Mouse (Mus musculus): ENCODE measurements around the gene Ppp1cc. TPM values are rescaled to one million over a fixed set of nuclear protein-coding genes. Genes with fewer than 3 reads are reported as not detected.
"Not testable (repeated sequence)": the region's sequence is repeated elsewhere in the genome, so short reads cannot be mapped to it uniquely, and the experiment has no call there.

Ppp1cc gene
- polyA plus RNA-seq, 1 experiment from 2014 or later, result 300 TPM

DNA sequence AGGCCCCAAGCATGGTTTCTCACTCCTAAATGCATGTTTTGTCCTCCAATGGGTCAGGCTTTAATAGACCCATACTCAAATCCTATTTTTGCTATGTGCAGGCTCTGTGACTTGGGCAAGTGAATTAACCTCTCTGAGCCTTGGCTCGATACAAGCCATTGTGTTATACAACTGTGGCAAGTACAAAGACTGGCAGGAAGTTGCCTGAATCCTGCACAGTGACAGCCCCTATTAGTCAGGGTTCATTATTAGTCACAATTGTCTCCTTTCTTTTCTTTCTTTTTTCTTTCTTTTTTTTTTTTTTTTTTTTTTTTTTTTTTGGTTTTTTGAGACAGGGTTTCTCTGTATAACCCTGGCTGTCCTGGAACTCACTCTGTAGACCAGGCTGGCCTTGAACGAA lies 18.3 kb upstream of the Ppp1cc start:
- not testable (repeated sequence) for ATAC-seq (ENCODE audit: insufficient number of reproducible peaks, insufficient read depth, low FRiP score, low TSS enrichment, low read depth); H3K4me1 ChIP-seq (replicated peaks); H3K36me3 ChIP-seq; H3K9me3 ChIP-seq; H3K4me3 ChIP-seq (replicated peaks); H3K4me2 ChIP-seq; H3K9ac ChIP-seq (replicated peaks); H3K27ac ChIP-seq; H3K27me3 ChIP-seq
- WGBS, result 89% methylated on average over 2 of the region's 2 CpGs

DNA sequence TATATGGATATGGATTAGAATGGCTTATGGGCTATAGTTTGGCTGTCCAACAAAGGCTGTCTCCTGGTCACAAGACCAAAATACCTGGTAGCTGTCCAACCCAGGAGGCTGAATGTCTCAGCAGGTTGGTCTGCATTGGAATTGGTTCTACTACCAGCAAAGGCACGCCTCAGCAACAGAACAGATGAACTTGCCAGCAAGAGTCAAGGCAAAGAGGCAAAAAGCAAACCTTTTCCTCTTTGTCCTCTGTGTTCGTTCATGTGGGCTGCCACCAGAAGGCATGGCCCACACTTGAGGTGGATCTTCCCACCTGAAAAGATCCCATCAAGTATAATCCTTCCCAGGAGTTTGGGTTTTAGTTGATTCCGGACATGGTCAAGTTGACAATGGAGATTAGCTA lies 17.4 kb upstream of the Ppp1cc start, which contains the start of gene Ccdc63:
Ccdc63 (minus strand) TSS at position 101 of the 400 bp plus-strand sequence.
- ATAC-seq (ENCODE audit: insufficient number of reproducible peaks, insufficient read depth, low FRiP score, low TSS enrichment, low read depth), result no peak
- Histone ChIP-seq H3K9me3 (0 out of 2 replicates have a peak, but pooled peaks cover 5% of the 10 kb centered on the region), H3K4me1 (replicated peaks) (peaks cover 4% of the 10 kb centered on the region), H3K9ac (replicated peaks) (no peak within 1 kb of the TSS), H3K27me3 (no peaks in the 10 kb centered on the region), H3K36me3 (no peaks in the 10 kb centered on the region), H3K4me3 (replicated peaks) (no peak within 1 kb of the TSS), H3K4me2 (no peak within 1 kb of the TSS), H3K27ac (no peak within 1 kb of the TSS)
- 86% methylated on average over 3 of the region's 3 CpGs for WGBS

DNA sequence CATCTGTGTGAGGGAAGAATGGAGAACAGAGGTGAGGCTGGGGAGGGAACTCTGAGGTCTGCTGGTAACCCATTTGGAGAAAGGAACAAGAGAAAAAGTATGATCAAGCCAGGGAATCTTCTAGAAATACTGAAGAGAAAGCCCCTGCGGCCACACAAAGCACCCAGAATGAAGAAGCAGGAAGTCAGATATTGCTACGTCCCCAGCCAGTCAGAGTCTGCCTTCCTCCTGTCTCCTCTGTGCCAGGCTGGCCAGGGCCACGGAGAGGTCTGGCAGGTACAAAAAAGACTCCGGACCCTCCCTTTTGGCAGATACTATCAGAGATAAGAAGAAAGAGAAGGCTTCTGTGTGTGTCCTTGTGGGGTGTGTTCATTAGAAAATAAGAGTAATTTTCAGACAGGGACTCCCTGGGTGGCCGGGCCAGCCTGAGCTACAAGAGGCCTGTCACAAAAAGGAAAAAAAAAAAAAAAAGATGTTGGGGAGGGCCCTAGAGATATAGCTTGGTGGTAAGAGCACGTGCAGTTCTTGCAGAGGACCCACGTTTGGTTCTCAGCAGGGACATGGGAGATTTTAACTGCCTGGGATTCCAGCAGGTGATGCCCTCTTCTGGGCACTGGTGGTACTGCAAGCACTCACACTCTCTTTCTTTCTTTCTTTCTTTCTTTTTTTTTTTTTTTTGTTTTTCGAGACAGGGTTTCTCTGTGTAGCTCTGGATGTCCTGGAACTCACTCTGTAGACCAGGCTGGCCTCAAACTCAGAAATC lies 15.7 kb upstream of the Ppp1cc start:
- Histone ChIP-seq H3K4me2 (no peak overlapping the region), H3K27ac (no peak overlapping the region), H3K4me3 (replicated peaks) (no peak overlapping the region), H3K27me3 (no peaks in the 10 kb centered on the region), H3K4me1 (replicated peaks) (peaks cover 14% of the 10 kb centered on the region), H3K9me3 (0 out of 2 replicates have a peak, but pooled peaks cover 5% of the 10 kb centered on the region), H3K36me3 (no peaks in the 10 kb centered on the region), H3K9ac (replicated peaks) (no peak overlapping the region)
- WGBS, result 51% methylated on average over 8 of the region's 8 CpGs
- no peak for ATAC-seq (ENCODE audit: insufficient number of reproducible peaks, insufficient read depth, low FRiP score, low TSS enrichment, low read depth)

DNA sequence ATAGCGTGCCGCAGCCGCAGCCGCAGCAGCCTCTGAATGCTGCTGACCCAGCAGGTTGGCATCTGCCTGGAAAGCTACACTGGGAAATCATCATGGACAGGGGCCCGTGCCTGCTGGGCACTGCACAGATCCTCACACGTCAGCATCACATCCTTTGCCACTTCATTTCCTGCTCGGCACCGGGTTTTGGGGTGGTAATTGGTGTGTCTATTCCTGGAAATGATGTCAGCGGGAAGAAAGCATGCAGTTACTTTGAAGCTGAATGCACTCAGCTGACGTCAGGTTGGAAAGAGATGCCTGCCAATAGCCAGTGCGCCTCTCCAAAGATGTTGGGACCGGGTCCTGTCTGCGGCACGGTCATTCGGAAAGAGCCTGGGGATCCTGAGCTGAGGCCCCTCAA lies 14.5 kb upstream of the Ppp1cc start:
- Histone ChIP-seq H3K4me1 (replicated peaks) (peaks cover 14% of the 10 kb centered on the region), H3K4me3 (replicated peaks) (no peak overlapping the region), H3K27ac (no peak overlapping the region), H3K9ac (replicated peaks) (no peak overlapping the region), H3K9me3 (0 out of 2 replicates have a peak, but pooled peaks cover 5% of the 10 kb centered on the region), H3K4me2 (no peak overlapping the region), H3K27me3 (no peaks in the 10 kb centered on the region), H3K36me3 (no peaks in the 10 kb centered on the region)
- ATAC-seq (ENCODE audit: insufficient number of reproducible peaks, insufficient read depth, low FRiP score, low TSS enrichment, low read depth), result no peak
- WGBS, result 84% methylated on average over 15 of the region's 15 CpGs

GRCm38 (mm10) chr5:122144825-122145224 lies 13.3 kb upstream of the Ppp1cc start:
- H3K9ac ChIP-seq (replicated peaks), result no peak overlapping the region
- no peaks in the 10 kb centered on the region for H3K36me3 ChIP-seq
- no peak for ATAC-seq (ENCODE audit: insufficient number of reproducible peaks, insufficient read depth, low FRiP score, low TSS enrichment, low read depth)
- H3K27ac ChIP-seq, result peak overlapping the region; percentile 90
- no peaks in the 10 kb centered on the region for H3K27me3 ChIP-seq
- 0 out of 2 replicates have a peak, but pooled peaks cover 5% of the 10 kb centered on the region for H3K9me3 ChIP-seq
- H3K4me3 ChIP-seq (replicated peaks), result no peak overlapping the region
- WGBS, result 90% methylated on average over 4 of the region's 4 CpGs
- H3K4me2 ChIP-seq, result no peak overlapping the region
- H3K4me1 ChIP-seq (replicated peaks), result peaks cover 14% of the 10 kb centered on the region

DNA sequence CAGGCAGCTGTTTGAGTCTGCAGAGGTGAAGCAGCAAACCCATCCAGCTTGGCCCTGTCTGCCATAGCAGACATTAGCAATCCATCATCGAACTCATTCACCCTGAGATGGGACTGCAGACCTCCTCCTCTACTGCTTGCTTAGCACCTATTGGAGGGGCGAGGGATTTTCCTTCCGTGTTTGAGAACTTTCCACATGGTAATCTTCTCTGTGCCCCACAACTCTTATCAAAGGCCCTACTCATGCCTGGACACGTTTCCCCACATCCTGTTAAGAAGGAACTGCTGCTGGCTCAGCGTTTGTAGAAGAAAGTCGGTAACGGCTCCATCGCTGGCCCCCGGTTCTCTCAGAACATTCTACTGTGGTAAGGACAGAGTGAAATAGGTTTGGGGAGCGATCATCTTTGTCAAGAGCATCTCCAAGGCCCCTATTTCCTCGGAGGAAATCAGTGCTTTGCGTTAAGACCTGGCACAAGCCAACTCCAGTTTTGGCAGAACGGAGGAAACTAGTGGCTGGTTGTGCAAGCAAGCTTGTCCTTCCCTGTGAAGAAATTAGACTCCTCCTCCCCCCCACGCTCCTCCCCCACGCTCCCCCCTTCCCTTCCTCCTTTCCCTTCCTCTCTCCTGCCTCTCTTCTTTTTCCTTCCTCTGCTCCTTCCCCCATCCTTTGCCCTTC lies 12.6 kb upstream of the Ppp1cc start:
- H3K27me3 ChIP-seq, result no peaks in the 10 kb centered on the region
- peaks cover 14% of the 10 kb centered on the region for H3K4me1 ChIP-seq (replicated peaks)
- ATAC-seq (ENCODE audit: insufficient number of reproducible peaks, insufficient read depth, low FRiP score, low TSS enrichment, low read depth), result no peak
- H3K9ac ChIP-seq (replicated peaks), result no peak overlapping the region
- no peak overlapping the region for H3K4me3 ChIP-seq (replicated peaks)
- 0 out of 2 replicates have a peak, but pooled peaks cover 5% of the 10 kb centered on the region for H3K9me3 ChIP-seq
- WGBS, result 49% methylated on average over 15 of the region's 15 CpGs
- no peaks in the 10 kb centered on the region for H3K36me3 ChIP-seq
- peak overlapping the region; percentile 90 for H3K27ac ChIP-seq
- peak overlapping the region; percentile 31 for H3K4me2 ChIP-seq

GRCm38 (mm10) chr5:122146056-122146580 lies 12.0 kb upstream of the Ppp1cc start:
- 0 out of 2 replicates have a peak, but pooled peaks have one; percentile 48 for ATAC-seq (ENCODE audit: insufficient number of reproducible peaks, insufficient read depth, low FRiP score, low TSS enrichment, low read depth)
- no peak overlapping the region; the same call in 1 of the 2 replicates for H3K9ac ChIP-seq (replicated peaks)
- 16% methylated on average over 10 of the region's 10 CpGs for WGBS

GRCm38 (mm10) chr5:122146609-122147008 lies 11.5 kb upstream of the Ppp1cc start:
- no peaks in the 10 kb centered on the region for H3K36me3 ChIP-seq
- no peak for ATAC-seq (ENCODE audit: insufficient number of reproducible peaks, insufficient read depth, low FRiP score, low TSS enrichment, low read depth)
- H3K4me1 ChIP-seq (replicated peaks), result peaks cover 14% of the 10 kb centered on the region
- H3K4me2 ChIP-seq, result peak overlapping the region; percentile 31
- H3K9me3 ChIP-seq, result 0 out of 2 replicates have a peak, but pooled peaks cover 5% of the 10 kb centered on the region
- no peak overlapping the region; the same call in 1 of the 2 replicates for H3K9ac ChIP-seq (replicated peaks)
- no peak overlapping the region for H3K4me3 ChIP-seq (replicated peaks)
- H3K27ac ChIP-seq, result peak overlapping the region; percentile 90
- H3K27me3 ChIP-seq, result no peaks in the 10 kb centered on the region

More at GRCm38 (mm10) chr5:122146056-122146580, 12.0 kb upstream of the Ppp1cc start:
- Histone ChIP-seq H3K4me1 (replicated peaks) (peaks cover 14% of the 10 kb centered on the region), H3K27ac (peak overlapping the region; percentile 90), H3K4me2 (peak overlapping the region; percentile 31), H3K36me3 (no peaks in the 10 kb centered on the region), H3K27me3 (no peaks in the 10 kb centered on the region), H3K4me3 (replicated peaks) (no peak overlapping the region), H3K9me3 (0 out of 2 replicates have a peak, but pooled peaks cover 5% of the 10 kb centered on the region)

- 0 out of 2 replicates have a peak overlapping the region, but pooled peaks have one; percentile 29 for H3K27ac ChIP-seq
- no peak overlapping the region for H3K4me2 ChIP-seq
- WGBS, result 63% methylated on average over 1 of the region's 1 CpGs
- no peak overlapping the region for H3K4me3 ChIP-seq (replicated peaks)
- H3K9me3 ChIP-seq, result 0 out of 2 replicates have a peak, but pooled peaks cover 5% of the 10 kb centered on the region
- ATAC-seq (ENCODE audit: insufficient number of reproducible peaks, insufficient read depth, low FRiP score, low TSS enrichment, low read depth), result no peak
- no peak overlapping the region for H3K9ac ChIP-seq (replicated peaks)
- H3K36me3 ChIP-seq, result no peaks in the 10 kb centered on the region
- H3K27me3 ChIP-seq, result no peaks in the 10 kb centered on the region
- H3K4me1 ChIP-seq (replicated peaks), result peaks cover 14% of the 10 kb centered on the region
These were observed 10.0 kb upstream of the Ppp1cc start for GRCm38 (mm10) chr5:122148107-122148506.

- Histone ChIP-seq H3K4me3 (replicated peaks) (no peak overlapping the region), H3K4me2 (no peak overlapping the region), H3K27ac (no peak overlapping the region), H3K4me1 (replicated peaks) (peaks cover 17% of the 10 kb centered on the region), H3K9me3 (0 out of 2 replicates have a peak, but pooled peaks cover 5% of the 10 kb centered on the region), H3K36me3 (no peaks in the 10 kb centered on the region), H3K27me3 (no peaks in the 10 kb centered on the region), H3K9ac (replicated peaks) (no peak overlapping the region)
- ATAC-seq (ENCODE audit: insufficient number of reproducible peaks, insufficient read depth, low FRiP score, low TSS enrichment, low read depth), result no peak
- WGBS, result 43% methylated on average over 4 of the region's 4 CpGs
These were observed 8.8 kb upstream of the Ppp1cc start for GRCm38 (mm10) chr5:122149259-122149658.

- not testable (repeated sequence) for H3K9me3 ChIP-seq; H3K4me3 ChIP-seq (replicated peaks); H3K27ac ChIP-seq; H3K4me2 ChIP-seq; H3K27me3 ChIP-seq; H3K36me3 ChIP-seq; ATAC-seq (ENCODE audit: insufficient number of reproducible peaks, insufficient read depth, low FRiP score, low TSS enrichment, low read depth); H3K9ac ChIP-seq (replicated peaks)
- 93% methylated on average over 5 of the region's 5 CpGs for WGBS
- H3K4me1 ChIP-seq (replicated peaks), result peaks cover 14% of the 10 kb centered on the region
These were observed 5.6 kb upstream of the Ppp1cc start for GRCm38 (mm10) chr5:122152508-122152907.
